Mouse (Mus musculus): ENCODE data around the gene Kcnq1. TPM values are rescaled to one million over a fixed set of nuclear protein-coding genes. Genes with fewer than 3 reads are reported as not detected.

The Kcnq1 gene
- polyA plus RNA-seq, 1 experiment from 2014 or later: 5.4 TPM

GRCm38 (mm10) chr7:143464811-143465560 is 358.8 kb downstream of the Kcnq1 start:
- DNase-seq (ENCODE audit: low spot score): no peak
- Histone ChIP-seq H3K9me3 (peaks cover 14% of the 10 kb centered on the region), H3K4me1 (peaks cover 69% of the 10 kb centered on the region), H3K27ac (peak overlapping the region; percentile 85), H3K36me3 (0 out of 2 replicates have a peak, but pooled peaks cover under 1% of the 10 kb centered on the region), H3K4me3 (peak overlapping the region; percentile 58), H3K27me3 (ENCODE audit: insufficient read depth, poor library complexity, severe bottlenecking) (peaks cover 23% of the 10 kb centered on the region)
- WGBS: 17% methylated on average over 56 of the region's 56 CpGs

GRCm38 (mm10) chr7:143466099-143466677 is 360.0 kb downstream of the Kcnq1 start:
- peaks cover 19% of the 10 kb centered on the region for H3K27me3 ChIP-seq (ENCODE audit: insufficient read depth, poor library complexity, severe bottlenecking)
- no peak overlapping the region for H3K4me3 ChIP-seq
- DNase-seq (ENCODE audit: low spot score): peak; percentile 89
- peaks cover 59% of the 10 kb centered on the region for H3K4me1 ChIP-seq
- no peaks in the 10 kb centered on the region for H3K36me3 ChIP-seq
- peaks cover 2% of the 10 kb centered on the region for H3K9me3 ChIP-seq
- WGBS: 34% methylated on average over 14 of the region's 14 CpGs
- peak overlapping the region; percentile 85; the same call in 1 of the 2 replicates for H3K27ac ChIP-seq

GRCm38 (mm10) chr7:143467714-143468113 is 361.6 kb downstream of the Kcnq1 start:
- H3K36me3 ChIP-seq: no peaks in the 10 kb centered on the region
- peaks cover 51% of the 10 kb centered on the region for H3K4me1 ChIP-seq
- no peak overlapping the region for H3K4me3 ChIP-seq
- H3K27ac ChIP-seq: no peak overlapping the region
- 16% methylated on average over 6 of the region's 6 CpGs for WGBS
- no peaks in the 10 kb centered on the region for H3K9me3 ChIP-seq
- peaks cover 19% of the 10 kb centered on the region for H3K27me3 ChIP-seq (ENCODE audit: insufficient read depth, poor library complexity, severe bottlenecking)
- DNase-seq (ENCODE audit: low spot score): no peak

- peak overlapping the region; percentile 53; the same call in 1 of the 2 replicates for H3K27ac ChIP-seq
- peaks cover 20% of the 10 kb centered on the region for H3K27me3 ChIP-seq (ENCODE audit: insufficient read depth, poor library complexity, severe bottlenecking)
- H3K4me3 ChIP-seq: 0 out of 2 replicates have a peak overlapping the region, but pooled peaks have one; percentile 32
- no peaks in the 10 kb centered on the region for H3K9me3 ChIP-seq
- no peaks in the 10 kb centered on the region for H3K36me3 ChIP-seq
- WGBS: 11% methylated on average over 8 of the region's 8 CpGs
- peak; percentile 88 for DNase-seq (ENCODE audit: low spot score)
- H3K4me1 ChIP-seq: peaks cover 35% of the 10 kb centered on the region
Observed at GRCm38 (mm10) chr7:143469946-143470345, 363.8 kb downstream of the Kcnq1 start.

- Histone ChIP-seq H3K9me3 (no peaks in the 10 kb centered on the region), H3K27me3 (ENCODE audit: insufficient read depth, poor library complexity, severe bottlenecking) (peaks cover 25% of the 10 kb centered on the region), H3K36me3 (no peaks in the 10 kb centered on the region), H3K4me1 (peaks cover 13% of the 10 kb centered on the region), H3K27ac (no peak within 1 kb of the TSS), H3K4me3 (no peak within 1 kb of the TSS)
- WGBS: 48% methylated on average over 4 of the region's 4 CpGs
- DNase-seq (ENCODE audit: low spot score): no peak
Observed at GRCm38 (mm10) chr7:143473347-143474101, 367.4 kb downstream of the Kcnq1 start, which contains the start of gene Slc22a18. Gene Slc22a18 (plus strand): TSS chr7:143473736.

- WGBS: 31% methylated on average over 10 of the region's 10 CpGs
- H3K4me1 ChIP-seq: peaks cover 6% of the 10 kb centered on the region
- DNase-seq (ENCODE audit: low spot score): no peak
- no peak overlapping the region for H3K4me3 ChIP-seq
- H3K27me3 ChIP-seq (ENCODE audit: insufficient read depth, poor library complexity, severe bottlenecking): peaks cover 37% of the 10 kb centered on the region
- H3K27ac ChIP-seq: no peak overlapping the region
- H3K9me3 ChIP-seq: no peaks in the 10 kb centered on the region
- no peaks in the 10 kb centered on the region for H3K36me3 ChIP-seq
Observed at GRCm38 (mm10) chr7:143474811-143475210, 368.6 kb downstream of the Kcnq1 start.

- Histone ChIP-seq H3K36me3 (no peaks in the 10 kb centered on the region), H3K27ac (no peak overlapping the region), H3K9me3 (no peaks in the 10 kb centered on the region), H3K27me3 (ENCODE audit: insufficient read depth, poor library complexity, severe bottlenecking) (peaks cover 48% of the 10 kb centered on the region), H3K4me3 (no peak overlapping the region), H3K4me1 (peaks cover 11% of the 10 kb centered on the region)
- DNase-seq (ENCODE audit: low spot score): no peak
- 68% methylated on average over 11 of the region's 11 CpGs for whole genome bisulfite sequencing
Observed at GRCm38 (mm10) chr7:143475876-143476275, 369.7 kb downstream of the Kcnq1 start.

Other genes with a start within 250 kb of the Kcnq1 start
- gene Th, start 175.2 kb upstream of the Kcnq1 start, polyA plus RNA-seq (2016; fragmentation: Nextera tagmentation; extraction: Ambion mirVana): 2.2 and 2.4 TPM in 2 replicates
- gene Ascl2, start 137.1 kb upstream of the Kcnq1 start, polyA plus RNA-seq (2016; fragmentation: Nextera tagmentation; extraction: Ambion mirVana): 1.1 and 1.2 TPM in 2 replicates
- gene Tspan32, start 101.3 kb upstream of the Kcnq1 start, polyA plus RNA-seq (2016; fragmentation: Nextera tagmentation; extraction: Ambion mirVana): 19.3 and 21.1 TPM in 2 replicates
- gene Cd81, start 53.6 kb upstream of the Kcnq1 start, polyA plus RNA-seq (2016; fragmentation: Nextera tagmentation; extraction: Ambion mirVana): 472 and 583 TPM in 2 replicates
- 78.0 and 99.5 TPM in 2 replicates for gene Tssc4, start 37.1 kb upstream of the Kcnq1 start, polyA plus RNA-seq (2016; fragmentation: Nextera tagmentation; extraction: Ambion mirVana)
- gene Trpm5, start 11.7 kb upstream of the Kcnq1 start, polyA plus RNA-seq (2016; fragmentation: Nextera tagmentation; extraction: Ambion mirVana): 1.1 and 1.5 TPM in 2 replicates